Mouse (Mus musculus) limb, embryonic 11.5 days (tissue): ENCODE results near the gene Gdf11. TPM values are rescaled to one million over a fixed set of nuclear protein-coding genes. Genes with fewer than 3 reads are reported as not detected.

Experiments used
- ATAC-seq: fragments of 200-750 bp; cut with Nextera tagmentation; 2 replicates; pipeline ENCODE4 v1.8.0; 2017; ENCODE audit warnings: low read depth; ENCODE audit not compliant: insufficient number of reproducible peaks, low FRiP score, low TSS enrichment
- DNase-seq: peaks from one replicate; pipeline ENCODE4 v3.0.0-alpha.2; 2015; ENCODE audit warnings: low spot score
- H3K27ac ChIP-seq: fragments of 300-500 bp; sonication (generic); replicated peaks from 2 replicates; pipeline ENCODE4 v1.5.1; 2014; ENCODE audit warnings: low read depth, mild to moderate bottlenecking, low read length
- H3K27me3 ChIP-seq: fragments of 300-500 bp; sonication (generic); 2 replicates; pipeline ENCODE4 v1.6.1; 2014; ENCODE audit warnings: mild to moderate bottlenecking, low read length, mixed read lengths; ENCODE audit not compliant: control insufficient read depth, insufficient read depth
- H3K36me3 ChIP-seq: fragments of 300-500 bp; sonication (generic); 2 replicates; pipeline ENCODE4 v1.6.1; 2014; ENCODE audit warnings: mild to moderate bottlenecking, low read length, moderate library complexity, mixed read lengths; ENCODE audit not compliant: control insufficient read depth, insufficient read depth
- H3K4me1 ChIP-seq: fragments of 300-500 bp; sonication (generic); 2 replicates; pipeline ENCODE4 v1.6.1; 2014; ENCODE audit warnings: low read length, mixed read lengths; ENCODE audit not compliant: control insufficient read depth, insufficient read depth
- H3K4me2 ChIP-seq: fragments of 300-500 bp; sonication (generic); 2 replicates; pipeline ENCODE4 v1.6.1; 2014; ENCODE audit warnings: low read depth, mild to moderate bottlenecking, moderate library complexity; ENCODE audit not compliant: severe bottlenecking
- H3K4me3 ChIP-seq: fragments of 300-500 bp; sonication (generic); 2 replicates; pipeline ENCODE4 v1.5.1; 2014; ENCODE audit warnings: low read depth, low read length
- H3K9ac ChIP-seq: fragments of 300-500 bp; sonication (generic); 2 replicates; pipeline ENCODE4 v1.6.1; 2014; ENCODE audit warnings: mild to moderate bottlenecking, low read length
- H3K9me3 ChIP-seq: fragments of 300-500 bp; sonication (generic); 2 replicates; pipeline ENCODE4 v1.6.1; 2016; ENCODE audit warnings: low read length; ENCODE audit not compliant: control insufficient read depth
- WGBS: fragments of 180-500 bp; shearing (Covaris S2); extraction: QIAGEN DNeasy Blood & Tissue Kit; methylation state at CpG from one replicate; pipeline ENCODE4 v1.1.7; 2014; 5-methylcytosine and 5-hydroxymethylcytosine counted together
- polyA plus RNA-seq: library from polyadenylated mRNA; unstranded; fragments of >200 nt; fragmentation: Nextera tagmentation; extraction: Ambion mirVana; gene quantifications from 2 replicates; pipeline ENCODE4 v1.2.1, GENCODE M21; 2014

The Gdf11 gene
- polyA plus RNA-seq, result 17.5 and 18.1 TPM in 2 replicates

GRCm38 (mm10) chr10:128891296-128892094 is at the start of gene Gdf11:
TSS of gene Gdf11 (minus strand) at chr10:128891718.
- Histone ChIP-seq H3K4me1 (peaks cover 15% of the 10 kb centered on the region), H3K4me3 (peak within 1 kb of the TSS; percentile 89)
- under 1% methylated on average over 51 of the region's 89 CpGs for WGBS

GRCm38 (mm10) chr10:128940475-128941061 is 49.0 kb upstream of the Gdf11 start:
- WGBS, result 83% methylated on average over 10 of the region's 10 CpGs
- no peak overlapping the region for H3K27ac ChIP-seq
- ATAC-seq, result no peak
- no peaks in the 10 kb centered on the region for H3K9me3 ChIP-seq
- peaks cover 6% of the 10 kb centered on the region for H3K27me3 ChIP-seq
- H3K36me3 ChIP-seq, result no peaks in the 10 kb centered on the region
- no peaks in the 10 kb centered on the region for H3K4me1 ChIP-seq
- H3K4me2 ChIP-seq, result no peak overlapping the region
- H3K4me3 ChIP-seq, result no peak overlapping the region
- H3K9ac ChIP-seq, result no peak overlapping the region
- no peak for DNase-seq

More at GRCm38 (mm10) chr10:128891296-128892094, at the start of gene Gdf11:
- ATAC-seq, result peak; percentile 61
- Histone ChIP-seq H3K27me3 (0 out of 2 replicates have a peak, but pooled peaks cover 3% of the 10 kb centered on the region), H3K9me3 (no peaks in the 10 kb centered on the region), H3K36me3 (no peaks in the 10 kb centered on the region; the same call in 1 of the 2 replicates), H3K4me2 (peak within 1 kb of the TSS; percentile 80), H3K9ac (peak within 1 kb of the TSS; percentile 89), H3K27ac (peak within 1 kb of the TSS; percentile 96)
- peak; percentile 85 for DNase-seq

DNA sequence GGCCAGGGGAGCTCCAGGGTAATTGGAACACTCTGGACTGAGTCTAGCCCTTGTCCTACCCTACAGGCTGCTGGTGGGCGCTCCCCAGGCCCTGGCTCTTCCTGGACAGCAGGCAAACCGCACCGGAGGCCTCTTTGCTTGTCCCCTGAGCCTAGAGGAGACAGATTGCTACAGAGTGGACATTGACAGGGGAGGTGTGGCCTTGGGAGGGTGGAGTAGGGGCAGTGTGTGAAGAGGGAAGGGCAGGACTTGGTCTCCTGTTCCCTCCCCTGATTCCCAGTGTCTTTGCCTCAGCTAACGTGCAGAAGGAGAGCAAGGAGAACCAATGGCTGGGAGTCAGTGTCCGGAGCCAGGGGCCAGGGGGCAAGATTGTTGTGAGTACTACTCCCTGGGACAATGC is 47.5 kb upstream of the Gdf11 start:
- H3K36me3 ChIP-seq, result no peaks in the 10 kb centered on the region
- DNase-seq, result no peak

GRCm38 (mm10) chr10:128938457-128938856 is 46.9 kb upstream of the Gdf11 start:
- Histone ChIP-seq H3K4me1 (peaks cover under 1% of the 10 kb centered on the region; the same call in 1 of the 2 replicates), H3K27ac (no peak overlapping the region), H3K4me2 (no peak overlapping the region), H3K9ac (no peak overlapping the region), H3K27me3 (peaks cover 27% of the 10 kb centered on the region), H3K36me3 (no peaks in the 10 kb centered on the region), H3K9me3 (no peaks in the 10 kb centered on the region), H3K4me3 (no peak overlapping the region)
- WGBS, result 83% methylated on average over 9 of the region's 9 CpGs
- no peak for ATAC-seq
- no peak for DNase-seq

More for the DNA sequence above, 47.5 kb upstream of the Gdf11 start:
- H3K27ac ChIP-seq, result no peak overlapping the region
- no peaks in the 10 kb centered on the region for H3K9me3 ChIP-seq
- ATAC-seq, result no peak
- no peaks in the 10 kb centered on the region; the same call in 1 of the 2 replicates for H3K4me1 ChIP-seq
- peaks cover 22% of the 10 kb centered on the region for H3K27me3 ChIP-seq
- H3K4me2 ChIP-seq, result no peak overlapping the region
- 57% methylated on average over 5 of the region's 5 CpGs for WGBS
- H3K4me3 ChIP-seq, result no peak overlapping the region
- no peak overlapping the region for H3K9ac ChIP-seq

- WGBS, result 73% methylated on average over 12 of the region's 12 CpGs
- DNase-seq (no peak), ATAC-seq (no peak)
- Histone ChIP-seq H3K4me2 (no peak overlapping the region), H3K4me3 (no peak overlapping the region), H3K27ac (no peak overlapping the region), H3K27me3 (peaks cover 33% of the 10 kb centered on the region), H3K9me3 (no peaks in the 10 kb centered on the region), H3K36me3 (no peaks in the 10 kb centered on the region), H3K4me1 (peaks cover 4% of the 10 kb centered on the region; the same call in 1 of the 2 replicates), H3K9ac (no peak overlapping the region)
These were observed 46.4 kb upstream of the Gdf11 start for GRCm38 (mm10) chr10:128937756-128938390.

GRCm38 (mm10) chr10:128935826-128936440 is 44.4 kb upstream of the Gdf11 start:
- no peaks in the 10 kb centered on the region for H3K9me3 ChIP-seq
- ATAC-seq, result no peak
- 70% methylated on average over 8 of the region's 8 CpGs for WGBS
- peaks cover 45% of the 10 kb centered on the region for H3K27me3 ChIP-seq
- no peak for DNase-seq
- peaks cover 4% of the 10 kb centered on the region; the same call in 1 of the 2 replicates for H3K4me1 ChIP-seq
- no peak overlapping the region for H3K27ac ChIP-seq
- H3K36me3 ChIP-seq, result no peaks in the 10 kb centered on the region
- H3K4me2 ChIP-seq, result no peak overlapping the region
- no peak overlapping the region for H3K9ac ChIP-seq
- no peak overlapping the region for H3K4me3 ChIP-seq

GRCm38 (mm10) chr10:128934997-128935787 is 43.7 kb upstream of the Gdf11 start:
- peaks cover 45% of the 10 kb centered on the region for H3K27me3 ChIP-seq
- no peak overlapping the region for H3K4me3 ChIP-seq
- H3K36me3 ChIP-seq, result no peaks in the 10 kb centered on the region
- no peak for ATAC-seq
- H3K9ac ChIP-seq, result no peak overlapping the region
- 61% methylated on average over 7 of the region's 7 CpGs for WGBS
- H3K27ac ChIP-seq, result no peak overlapping the region
- no peak overlapping the region for H3K4me2 ChIP-seq
- no peaks in the 10 kb centered on the region for H3K9me3 ChIP-seq
- H3K4me1 ChIP-seq, result peaks cover 4% of the 10 kb centered on the region; the same call in 1 of the 2 replicates
- no peak for DNase-seq
